Mouse (Mus musculus): Measurements from ENCODE around the gene Bsg.

Gene Bsg

DNA sequence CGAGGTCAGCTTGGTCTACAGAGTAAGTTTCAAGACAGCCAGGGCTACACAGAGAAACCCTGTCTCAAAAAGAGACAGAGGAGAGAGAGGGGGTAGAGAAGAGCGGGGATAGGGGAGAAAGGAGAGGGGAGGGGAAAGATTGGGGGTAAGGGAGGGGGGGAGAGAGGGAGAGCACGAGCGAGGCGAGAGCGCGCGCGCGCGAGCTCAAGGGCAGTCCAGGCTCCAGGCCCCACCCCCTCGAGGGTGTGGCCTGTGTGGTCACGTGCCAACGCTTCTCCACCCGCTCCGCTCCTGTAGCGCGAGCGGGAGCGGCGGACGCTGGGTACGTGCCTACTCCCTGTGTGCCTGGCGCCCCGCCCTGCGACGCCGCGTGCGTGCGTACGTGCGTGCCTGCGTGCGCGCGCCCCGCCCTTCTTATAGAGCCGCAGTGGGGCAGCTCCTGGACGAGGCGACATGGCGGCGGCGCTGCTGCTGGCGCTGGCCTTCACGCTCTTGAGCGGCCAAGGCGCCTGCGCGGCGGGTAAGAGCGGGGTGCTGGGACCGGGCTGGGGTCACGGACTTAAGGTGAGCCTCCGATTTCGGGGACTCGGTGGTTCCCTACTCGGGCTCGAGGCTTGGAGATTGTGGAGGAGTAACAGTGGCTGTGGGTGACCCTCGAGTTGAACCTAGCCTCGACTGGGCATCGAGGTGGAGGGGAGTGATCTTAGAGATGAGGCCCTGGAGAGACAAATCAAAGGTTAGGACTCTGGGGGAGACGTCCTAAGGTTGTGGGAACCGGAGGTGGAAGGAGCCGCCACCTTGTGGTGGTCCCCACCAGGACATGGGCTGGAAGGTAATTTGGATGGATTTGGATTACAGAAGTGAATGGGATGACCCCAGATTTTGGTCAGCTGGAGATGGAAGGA lies at the start of gene Bsg:
Bsg (plus strand) TSS at position 427 of the 905 bp plus-strand sequence.
- DNase-seq (ENCODE audit: low read depth, low spot score), result peak; percentile 100

DNA sequence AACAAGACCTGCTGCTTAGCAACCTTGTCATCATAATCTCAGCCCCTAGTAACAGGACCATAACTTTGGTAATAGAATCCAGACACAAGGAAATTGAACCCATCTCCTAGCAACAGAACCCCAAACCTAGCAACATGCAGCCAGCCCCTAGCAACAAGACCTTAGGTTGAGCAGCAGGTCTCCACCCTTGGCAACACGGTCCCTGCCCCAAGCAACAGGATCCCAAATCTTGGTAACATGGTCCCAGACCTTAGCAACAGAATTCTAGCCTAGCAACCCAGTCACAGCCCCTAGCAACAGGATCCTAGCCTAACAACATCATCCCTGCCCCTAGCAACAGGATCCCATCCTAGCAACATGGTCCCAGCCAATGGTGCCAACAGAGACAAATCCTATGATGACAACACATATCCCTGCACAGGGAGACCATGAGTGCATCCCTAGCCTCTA lies 49.3 kb upstream of the Bsg start:
- DNase-seq (ENCODE audit: low read depth, low spot score), result no peak

DNA sequence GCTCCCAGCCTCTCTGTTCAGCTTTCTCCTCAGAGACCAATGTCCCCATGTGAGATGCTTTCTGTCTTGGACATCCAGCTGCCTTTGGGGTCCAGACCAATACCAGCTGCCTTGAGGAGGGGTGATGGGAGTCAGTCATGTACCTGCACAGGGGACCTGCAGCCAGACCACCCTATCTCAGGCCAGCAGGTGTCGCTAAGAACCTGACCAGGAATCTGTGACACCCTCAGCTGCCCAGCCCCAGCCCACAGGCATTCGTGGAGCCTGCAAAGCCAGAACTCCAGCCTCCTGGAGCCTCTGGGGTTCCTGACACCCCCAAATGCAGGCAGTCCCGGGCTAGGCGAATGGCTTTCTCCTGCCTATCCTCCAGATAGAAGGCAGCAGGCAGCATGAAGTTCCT lies 45.5 kb upstream of the Bsg start:
- DNase-seq (ENCODE audit: low read depth, low spot score), result no peak

DNA sequence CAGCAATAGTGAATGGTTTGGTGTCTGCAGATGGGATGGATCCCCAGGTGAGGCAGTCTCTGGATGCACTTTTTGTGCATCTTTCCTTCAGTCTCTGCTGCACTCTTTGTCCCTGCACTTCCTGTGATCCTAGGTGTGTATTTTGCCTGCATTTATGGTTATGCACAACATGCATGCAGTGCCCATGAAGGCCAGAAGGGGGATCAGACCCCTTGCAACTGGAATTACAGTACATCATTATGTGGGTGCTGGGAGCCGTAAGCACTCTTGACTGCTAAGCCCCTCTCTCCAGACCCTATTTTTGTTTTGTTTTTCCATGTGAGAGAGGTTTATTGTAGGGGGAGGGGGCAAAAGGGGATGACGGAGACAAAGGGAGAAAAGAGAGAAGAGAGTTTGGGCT lies 44.0 kb upstream of the Bsg start:
- no peak for DNase-seq (ENCODE audit: low read depth, low spot score)

DNA sequence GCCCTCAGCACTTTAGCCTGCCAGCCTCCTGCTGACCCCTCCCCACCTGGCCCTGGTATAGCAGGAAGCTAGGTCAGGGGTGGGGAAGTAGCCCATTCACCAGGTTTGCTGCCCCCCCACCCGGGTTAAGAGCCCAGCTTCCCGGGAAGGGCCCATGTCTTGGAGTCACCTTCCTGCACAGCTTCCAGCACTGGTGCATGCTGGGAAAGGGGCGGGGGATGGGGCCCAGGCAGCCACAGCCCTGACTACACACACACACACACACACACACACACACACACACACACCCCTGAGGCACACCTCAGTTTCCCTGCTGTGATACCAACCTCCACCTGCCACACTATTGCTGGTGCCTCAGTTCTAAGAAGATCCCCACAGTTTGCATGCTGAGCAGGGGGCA lies 42.4 kb upstream of the Bsg start:
- DNase-seq (ENCODE audit: low read depth, low spot score), result no peak

DNA sequence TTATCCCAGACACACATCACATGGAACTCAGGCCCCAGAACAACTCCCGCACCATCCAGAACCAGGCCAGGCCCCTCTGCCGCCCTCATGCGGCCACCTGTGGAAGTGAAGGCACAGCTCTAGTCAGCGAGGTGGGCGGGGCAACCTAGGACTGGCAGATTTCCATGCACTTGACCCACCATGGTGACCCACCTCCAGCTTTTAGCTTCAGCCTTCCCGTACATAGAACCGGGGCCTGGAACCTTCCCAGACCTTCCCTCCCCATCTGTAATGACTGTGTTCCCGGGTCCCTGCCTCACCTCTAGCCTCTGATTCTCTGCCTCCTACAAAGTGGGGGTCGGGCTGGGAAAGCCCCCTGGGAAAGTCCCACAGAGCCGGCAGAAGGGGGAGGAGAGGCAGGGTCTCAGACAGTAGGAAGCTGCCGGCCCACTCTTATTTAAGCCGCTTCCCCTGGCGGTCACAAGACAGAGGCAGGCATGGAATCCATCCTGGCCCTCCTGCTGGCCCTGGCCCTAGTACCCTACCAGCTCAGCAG lies 40.1 kb upstream of the Bsg start, which contains the start of gene Madcam1:
Madcam1 (plus strand) TSS at position 429 of the 535 bp plus-strand sequence.
- DNase-seq (ENCODE audit: low read depth, low spot score), result peak; percentile 73

DNA sequence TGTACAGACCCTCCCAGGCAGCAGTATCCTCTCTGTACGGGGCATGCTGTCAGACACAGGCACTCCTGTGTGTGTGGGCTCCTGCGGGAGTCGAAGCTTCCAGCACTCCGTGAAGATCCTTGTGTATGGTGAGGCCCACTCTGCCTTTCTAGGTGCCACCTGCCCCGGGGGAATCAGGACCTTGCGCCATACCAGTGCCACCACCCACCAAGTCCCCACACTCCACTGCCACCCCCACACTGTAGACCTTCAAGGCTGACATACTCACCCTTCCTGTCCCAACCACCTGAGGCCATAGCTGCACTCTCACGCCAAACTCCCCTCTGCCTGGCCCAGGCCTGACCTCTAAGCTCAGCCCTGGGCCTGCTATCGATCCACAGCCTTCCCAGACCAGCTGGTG lies 39.2 kb upstream of the Bsg start:
- DNase-seq (ENCODE audit: low read depth, low spot score), result no peak

DNA sequence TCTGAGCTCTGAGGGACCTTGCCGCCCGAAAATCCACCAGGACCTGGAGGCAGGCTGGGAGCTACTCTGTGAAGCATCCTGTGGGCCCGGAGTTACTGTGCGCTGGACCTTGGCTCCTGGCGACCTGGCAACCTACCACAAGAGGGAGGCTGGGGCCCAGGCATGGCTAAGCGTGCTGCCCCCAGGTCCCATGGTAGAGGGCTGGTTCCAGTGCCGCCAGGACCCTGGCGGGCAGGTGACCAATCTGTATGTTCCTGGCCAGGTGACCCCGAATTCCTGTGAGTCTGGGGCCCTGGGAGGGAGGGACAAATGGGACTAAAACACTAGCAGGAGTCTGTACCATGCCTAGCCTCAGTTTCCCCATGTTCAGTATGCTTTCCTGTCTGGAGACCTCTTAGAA lies 37.8 kb upstream of the Bsg start:
- DNase-seq (ENCODE audit: low read depth, low spot score), result no peak

DNA sequence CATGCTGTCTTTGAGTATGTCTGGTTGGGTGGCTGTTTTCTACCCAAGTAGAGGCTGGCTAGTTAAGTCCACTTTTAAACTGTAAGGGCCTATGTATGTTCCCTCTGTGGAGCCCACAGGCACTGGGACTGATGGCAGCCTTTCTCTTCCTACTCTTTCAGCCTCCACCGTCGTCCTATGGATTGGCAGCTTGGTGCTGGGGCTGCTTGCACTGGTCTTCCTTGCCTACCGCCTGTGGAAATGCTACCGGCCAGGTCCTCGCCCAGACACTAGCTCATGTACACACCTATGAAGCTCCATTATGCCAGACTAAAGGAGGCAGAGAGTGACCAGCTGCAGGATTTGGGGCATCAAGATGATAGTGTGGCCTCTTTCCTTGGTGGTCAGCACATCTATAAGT lies 36.2 kb upstream of the Bsg start:
- DNase-seq (ENCODE audit: low read depth, low spot score), result no peak

DNA sequence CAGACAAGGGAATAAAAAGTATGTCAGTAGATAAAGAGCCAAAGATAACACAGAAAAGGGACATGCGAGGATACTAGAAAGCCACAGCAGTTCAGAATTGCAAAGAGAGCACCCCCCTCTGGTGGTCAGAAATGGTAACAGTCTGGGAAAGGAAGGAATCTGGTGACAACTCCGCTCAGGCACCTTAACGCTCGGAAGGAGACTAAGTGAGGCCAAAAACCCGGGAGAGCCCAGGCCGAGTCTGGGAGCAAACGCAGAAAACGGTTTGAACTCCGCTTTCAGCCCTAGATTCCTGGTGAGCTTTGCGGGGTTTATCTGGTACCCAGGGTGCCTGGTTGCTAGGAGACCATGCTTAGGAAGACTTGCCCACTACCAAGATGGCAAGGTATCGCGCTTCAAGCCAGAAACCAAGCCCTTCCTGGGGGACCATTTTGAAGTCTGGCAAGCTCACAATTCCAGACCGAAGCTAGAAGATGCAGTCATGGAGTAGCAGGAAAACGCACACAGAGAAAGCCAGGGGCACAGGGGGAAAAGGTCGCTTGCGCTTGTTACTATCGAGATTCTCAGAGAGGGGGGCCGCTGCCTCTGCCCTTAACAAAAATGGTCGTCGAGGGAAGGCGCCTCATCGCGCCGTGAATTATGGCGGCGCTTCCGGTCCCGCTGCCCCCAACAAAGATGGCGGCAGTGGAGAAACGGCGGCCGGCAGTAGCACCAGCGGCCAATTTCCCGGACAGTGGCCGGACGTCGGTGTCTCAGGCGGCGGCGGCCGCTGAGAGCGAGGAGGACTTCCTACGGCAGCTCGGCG lies 35.3 kb upstream of the Bsg start, which contains the start of gene Tpgs1:
Tpgs1 (plus strand) TSS at position 599 of the 805 bp plus-strand sequence.
- DNase-seq (ENCODE audit: low read depth, low spot score), result peak; percentile 93

DNA sequence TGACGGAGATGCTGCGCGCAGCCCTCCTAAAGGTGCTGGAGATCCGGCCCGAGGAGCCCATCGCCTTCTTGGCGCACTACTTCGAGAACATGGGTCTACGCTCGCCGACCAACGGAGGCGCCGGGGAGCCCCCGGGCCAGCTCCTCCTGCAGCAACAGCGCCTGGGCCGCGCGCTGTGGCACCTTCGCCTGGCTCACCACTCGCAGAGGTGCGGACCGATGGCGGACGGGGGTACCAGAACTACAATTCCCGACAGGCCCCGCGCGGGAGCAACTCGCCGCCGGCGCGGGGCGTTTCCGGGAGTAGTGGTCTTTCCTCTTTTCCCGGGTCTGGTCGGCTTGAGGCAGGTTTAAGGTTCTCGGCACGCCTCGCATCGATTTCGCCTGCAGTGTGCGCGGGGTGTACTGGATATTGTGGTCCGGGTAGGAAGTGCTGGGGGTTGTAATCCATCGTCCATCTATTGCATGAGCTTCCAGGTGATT lies 34.7 kb upstream of the Bsg start:
- peak; percentile 76 for DNase-seq (ENCODE audit: low read depth, low spot score)

DNA sequence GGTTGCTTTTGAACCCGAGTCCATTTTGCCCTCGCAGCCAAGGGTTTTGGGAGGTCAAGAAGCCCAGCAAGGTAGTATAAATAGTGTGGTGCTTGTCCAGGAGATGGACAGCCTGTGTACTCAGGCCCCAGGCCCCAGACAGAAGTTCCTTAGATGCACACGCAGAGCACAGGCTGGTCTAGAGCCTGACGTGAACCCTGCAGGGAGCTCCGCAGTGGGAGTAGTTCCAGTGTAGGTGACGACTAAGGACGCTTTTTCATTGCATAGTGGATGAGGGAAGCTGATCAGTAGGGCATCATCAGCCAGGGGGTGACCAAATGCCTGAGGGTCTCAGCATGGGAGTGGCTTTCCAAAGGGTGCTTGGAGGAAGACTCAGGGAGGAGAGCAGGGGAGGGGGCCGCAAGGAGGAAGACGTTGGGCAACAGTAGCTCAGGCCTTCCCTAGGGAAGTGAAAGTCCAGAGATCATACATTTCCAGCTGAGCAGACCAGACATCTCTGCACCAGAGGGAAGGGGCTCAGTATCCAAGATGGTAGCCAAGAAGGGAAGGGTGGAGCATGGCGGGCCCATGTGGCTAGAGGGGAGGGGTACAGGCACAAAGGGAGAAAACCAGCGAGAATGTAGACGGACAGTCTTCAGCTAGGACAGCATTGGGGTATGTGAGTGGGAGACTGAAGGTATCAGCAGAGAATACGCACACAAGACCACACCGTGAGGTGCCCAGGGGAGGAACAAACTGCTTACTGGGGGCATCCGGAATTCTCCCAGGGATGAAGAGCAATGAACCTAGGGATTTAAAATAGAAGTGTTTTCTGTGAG lies 34.0 kb upstream of the Bsg start:
- DNase-seq (ENCODE audit: low read depth, low spot score), result no peak

DNA sequence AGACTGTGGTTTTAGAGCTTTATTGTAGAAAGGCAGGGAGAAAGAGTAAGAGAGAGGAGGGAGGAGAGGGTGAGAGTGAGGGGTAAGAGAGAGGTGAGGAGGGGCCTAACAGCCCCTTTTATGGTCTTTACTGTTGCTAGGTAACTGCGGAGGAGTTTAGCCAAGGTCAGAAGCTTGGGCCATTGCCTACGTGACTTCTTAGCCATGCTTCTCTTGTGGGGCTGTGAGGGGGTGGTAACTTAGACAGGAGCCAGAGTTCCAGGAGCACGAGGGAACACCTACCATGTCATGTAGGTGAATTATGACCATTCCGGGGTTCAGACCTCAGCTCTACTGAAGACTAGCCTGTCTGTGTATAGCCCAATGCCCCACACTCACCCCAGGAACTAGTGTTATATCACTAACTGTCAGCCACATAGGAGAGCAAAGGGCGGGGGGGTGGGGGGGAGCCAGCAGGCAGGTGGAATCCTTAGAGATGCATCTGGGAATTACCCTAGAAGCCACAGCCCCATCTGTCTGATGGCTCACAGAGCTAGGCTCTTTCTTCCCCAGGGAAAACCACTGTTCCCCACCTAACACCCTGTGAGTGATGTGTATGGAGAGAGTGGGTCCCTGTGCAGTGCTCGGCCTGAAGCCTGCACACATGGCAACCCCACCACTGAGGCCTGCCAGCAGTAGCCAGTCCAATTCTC lies 32.7 kb upstream of the Bsg start:
- no peak for DNase-seq (ENCODE audit: low read depth, low spot score)

DNA sequence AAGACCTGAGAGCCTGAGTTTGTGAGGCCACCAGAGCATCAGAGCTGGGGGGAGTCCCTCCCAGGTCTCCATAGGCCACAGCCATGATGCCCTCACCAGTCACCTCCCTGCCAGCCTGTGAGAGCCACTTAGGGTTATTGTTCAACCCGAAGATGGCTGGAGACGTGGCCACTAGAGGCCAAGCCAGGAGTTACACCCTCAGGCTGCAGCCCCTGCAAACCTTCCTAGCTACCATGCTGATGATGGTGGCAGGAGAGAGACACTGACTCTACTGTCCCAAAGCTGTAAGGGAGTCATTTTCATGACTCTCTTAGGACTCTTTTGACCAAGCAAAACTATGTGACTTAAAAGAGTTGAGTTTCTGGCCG lies 32.2 kb upstream of the Bsg start:
- no peak for DNase-seq (ENCODE audit: low read depth, low spot score)

DNA sequence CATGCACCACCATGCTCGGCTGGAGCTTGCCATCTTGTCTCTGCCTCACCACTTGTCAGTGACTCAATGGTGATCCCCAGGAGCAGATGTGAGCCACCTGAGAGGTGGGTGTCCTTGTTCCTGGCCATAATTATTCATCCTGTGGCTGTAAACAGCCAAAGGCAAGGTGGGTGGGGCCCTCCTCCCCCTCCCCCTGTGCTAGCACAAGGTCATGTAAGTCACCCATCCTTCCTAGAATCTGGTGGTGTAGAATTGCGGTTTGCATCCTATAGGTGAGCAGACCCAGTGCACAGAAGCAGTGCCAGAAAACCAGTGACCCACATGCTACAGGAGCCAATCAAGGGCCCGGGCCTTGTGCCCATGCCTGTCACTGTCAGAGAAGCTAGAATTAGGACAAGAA lies 31.2 kb upstream of the Bsg start:
- no peak for DNase-seq (ENCODE audit: low read depth, low spot score)

DNA sequence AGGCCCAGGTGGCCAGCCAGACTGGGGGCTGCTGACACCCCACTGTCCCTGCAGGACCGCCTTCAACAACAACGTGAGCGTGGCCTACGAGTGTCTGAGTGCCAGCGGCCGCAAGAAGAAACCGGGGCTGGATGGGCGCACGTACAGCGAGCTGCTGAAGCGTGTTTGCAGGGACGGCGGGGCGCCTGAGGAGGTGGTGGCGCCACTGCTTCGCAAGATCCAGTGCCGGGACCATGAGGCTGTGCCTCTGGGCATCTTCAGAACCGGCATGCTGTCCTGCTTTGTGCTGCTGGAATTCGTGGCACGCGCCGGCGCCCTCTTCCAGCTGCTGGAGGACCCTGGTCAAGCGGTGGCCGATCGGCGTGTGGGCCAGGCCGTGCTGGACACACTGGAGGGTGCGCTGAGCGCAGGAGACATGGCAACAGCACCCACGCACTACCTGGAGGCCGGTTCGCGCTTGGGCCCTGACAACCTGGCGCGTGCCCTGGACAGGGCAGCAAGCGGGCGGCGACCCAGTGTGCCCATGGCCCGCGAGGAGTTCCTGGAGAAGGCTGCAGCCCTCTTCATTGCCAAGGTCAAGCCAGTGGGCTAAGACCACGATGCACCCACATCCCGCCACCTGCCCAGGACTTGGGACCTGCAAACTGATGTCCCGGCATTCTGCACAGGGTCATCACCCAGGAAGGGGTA lies 28.8 kb upstream of the Bsg start:
- DNase-seq (ENCODE audit: low read depth, low spot score), result no peak

DNA sequence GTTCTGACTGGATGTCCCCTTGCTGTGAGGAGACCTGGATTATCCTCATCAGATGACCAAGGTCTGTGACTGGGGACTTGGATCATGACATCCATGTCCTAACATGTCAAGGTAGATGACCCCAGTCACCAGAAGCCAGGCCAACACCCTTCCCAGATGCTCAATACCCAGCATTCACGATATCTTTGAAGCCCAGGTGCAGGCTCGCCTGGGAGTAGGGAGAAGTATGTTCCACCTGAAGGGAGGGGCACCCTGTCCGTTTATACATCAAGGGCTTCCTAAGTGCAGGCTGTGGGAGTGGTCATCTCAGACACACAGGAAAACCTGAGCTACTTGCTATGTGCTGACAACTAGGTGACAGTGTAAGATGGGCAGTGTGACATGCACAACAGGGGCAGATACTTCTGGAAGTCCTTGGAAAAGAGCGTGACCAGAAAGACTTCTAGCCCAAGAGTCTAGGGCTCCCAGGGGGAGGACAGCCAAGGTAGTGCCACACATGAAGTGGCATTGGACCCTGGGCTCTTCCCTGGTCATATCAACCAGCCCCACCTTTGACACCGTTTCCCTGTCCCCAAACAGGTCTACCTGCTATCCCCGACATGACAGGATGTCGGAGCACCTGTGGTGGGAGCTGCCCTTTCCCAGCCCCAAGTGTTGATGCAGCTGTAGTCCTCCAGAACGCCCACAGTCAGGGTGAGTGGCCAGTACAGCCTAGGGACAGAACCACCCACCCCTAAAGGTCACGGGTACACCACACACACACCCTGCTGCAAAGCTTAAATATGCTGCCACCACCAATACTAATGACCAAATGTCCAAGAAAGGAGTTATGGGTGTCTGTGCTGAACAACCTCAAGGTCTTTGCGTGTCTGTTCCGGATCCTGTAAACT lies 23.4 kb upstream of the Bsg start:
- DNase-seq (ENCODE audit: low read depth, low spot score), result peak; percentile 31

DNA sequence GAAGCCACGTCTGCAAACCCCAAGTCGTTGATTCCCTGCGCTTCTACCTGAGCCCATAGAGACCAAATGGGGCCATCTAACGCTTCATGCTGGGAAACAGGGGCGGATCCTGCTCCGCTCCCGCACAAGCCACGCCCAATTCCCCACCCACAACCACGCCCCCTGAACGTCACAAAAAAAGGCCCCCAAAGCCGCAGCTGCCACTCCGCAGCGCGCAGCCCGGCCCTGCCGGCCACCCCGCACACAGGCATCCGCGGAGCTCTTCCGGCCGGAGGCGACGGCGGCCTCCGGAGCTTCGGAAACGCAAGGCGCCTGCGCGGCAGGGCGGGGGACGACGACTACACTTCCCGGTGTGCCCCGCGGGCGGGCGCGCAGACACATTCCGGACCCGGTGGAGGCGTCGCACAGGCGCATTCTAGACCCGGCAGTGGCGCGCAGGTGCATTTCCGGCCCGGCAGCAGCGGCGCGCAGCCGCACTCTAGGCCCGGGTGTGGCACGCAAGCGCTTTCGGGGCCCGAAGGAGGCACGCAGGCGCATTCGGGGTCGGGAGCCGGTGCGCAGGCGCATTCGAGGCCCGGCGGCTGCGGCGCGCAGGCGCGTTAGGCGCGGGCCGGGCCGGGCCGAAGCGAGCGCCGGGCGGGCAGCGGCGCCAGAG lies 22.6 kb upstream of the Bsg start, which contains the start of gene Cdc34:
Cdc34 (plus strand) TSS at position 605 of the 655 bp plus-strand sequence.
- peak; percentile 100 for DNase-seq (ENCODE audit: low read depth, low spot score)
